Mouse (Mus musculus) intestine, postnatal 0 days (tissue): ENCODE results near the gene Uaca. TPM values are rescaled to one million over a fixed set of nuclear protein-coding genes. Genes with fewer than 3 reads are reported as not detected.
A peak's percentile ranks its signal among the peaks of the same experiment; 100 is the strongest.

Source experiments
- ATAC-seq: fragments of 200-750 bp; cut with Nextera tagmentation; 2 replicates; pipeline ENCODE4 v1.8.0; 2017; ENCODE audit warnings: mild to moderate bottlenecking, moderate TSS enrichment, moderate library complexity
- H3K27ac ChIP-seq: fragments of 300-500 bp; sonication (generic); 2 replicates; pipeline ENCODE4 v1.5.1; 2014; ENCODE audit warnings: mild to moderate bottlenecking, low read depth, low read length, moderate library complexity
- H3K27me3 ChIP-seq: fragments of 300-500 bp; sonication (generic); replicated peaks from 2 replicates; pipeline ENCODE4 v1.6.1; 2014; ENCODE audit warnings: low read length, mixed read lengths; ENCODE audit not compliant: control insufficient read depth, insufficient read depth
- H3K36me3 ChIP-seq: fragments of 300-500 bp; sonication (generic); 2 replicates; pipeline ENCODE4 v1.6.1; 2014; ENCODE audit warnings: mild to moderate bottlenecking, moderate library complexity; ENCODE audit not compliant: control insufficient read depth, insufficient read depth
- H3K4me1 ChIP-seq: fragments of 300-500 bp; sonication (generic); replicated peaks from 2 replicates; pipeline ENCODE4 v1.6.1; 2014; ENCODE audit warnings: antibody characterized with exemption, low read length, mixed read lengths; ENCODE audit not compliant: control insufficient read depth, insufficient read depth
- H3K4me2 ChIP-seq: fragments of 300-500 bp; sonication (generic); replicated peaks from 2 replicates; pipeline ENCODE4 v1.6.1; 2014; ENCODE audit warnings: low read depth, mild to moderate bottlenecking, moderate library complexity
- H3K4me3 ChIP-seq: fragments of 300-500 bp; sonication (generic); 2 replicates; pipeline ENCODE4 v1.5.1; 2014; ENCODE audit warnings: low read depth, low read length
- H3K9ac ChIP-seq: fragments of 300-500 bp; sonication (generic); 2 replicates; pipeline ENCODE4 v1.6.1; 2014; ENCODE audit warnings: mild to moderate bottlenecking, low read depth, low read length
- H3K9me3 ChIP-seq: fragments of 300-500 bp; sonication (generic); 2 replicates; pipeline ENCODE4 v1.6.1; 2016; ENCODE audit warnings: mixed run types; ENCODE audit not compliant: control insufficient read depth
- CTCF ChIP-seq: sonication (generic); IDR thresholded peaks from 2 replicates; pipeline ENCODE4 v1.5.1; 2016; ENCODE audit warnings: low read depth, mild to moderate bottlenecking, control low read depth, antibody characterized with exemption, moderate library complexity
- WGBS: fragments of 180-500 bp; shearing (Covaris S2); extraction: QIAGEN DNeasy Blood & Tissue Kit; methylation state at CpG from one replicate; pipeline ENCODE4 v1.1.7; 2014; 5-methylcytosine and 5-hydroxymethylcytosine counted together
- polyA plus RNA-seq: library from polyadenylated mRNA; unstranded; fragments of >200 nt; fragmentation: Nextera tagmentation; extraction: Ambion mirVana; gene quantifications from 2 replicates; pipeline ENCODE4 v1.2.1, GENCODE M21; 2015

The Uaca gene
- polyA plus RNA-seq, 1 experiment from 2014 or later = 34.6 TPM

DNA sequence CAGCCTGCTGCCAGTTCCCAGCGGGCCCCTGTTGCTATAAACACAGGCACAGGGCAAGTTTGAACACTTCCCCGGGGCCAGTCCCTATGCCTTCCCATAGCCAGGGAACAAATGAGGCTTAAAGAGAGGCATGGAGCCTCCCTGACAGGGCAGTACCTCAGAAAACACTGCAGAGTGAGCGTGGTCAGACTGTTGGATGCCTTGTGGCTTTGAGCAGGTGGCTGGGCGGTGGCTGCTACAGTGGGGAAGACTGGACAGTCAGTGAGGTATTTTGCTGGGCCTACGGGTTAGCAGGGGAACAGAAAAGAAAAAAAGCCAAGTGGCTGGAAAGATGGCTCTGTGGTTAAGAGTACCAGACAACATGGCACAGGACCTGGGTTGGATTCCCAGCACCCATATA is 43.2 kb upstream of the Uaca start:
- H3K4me1 ChIP-seq = 0 out of 2 replicates have a peak, but pooled peaks cover 3% of the 10 kb centered on the region
- no peaks in the 10 kb centered on the region for H3K36me3 ChIP-seq
- H3K27me3 ChIP-seq = no peaks in the 10 kb centered on the region
- H3K4me2 ChIP-seq = no peak overlapping the region
- TF ChIP-seq CTCF = no peak
- H3K9me3 ChIP-seq = no peaks in the 10 kb centered on the region
- H3K4me3 ChIP-seq = no peak overlapping the region
- no peak overlapping the region for H3K9ac ChIP-seq
- no peak for ATAC-seq
- WGBS = 90% methylated on average over 5 of the region's 5 CpGs
- no peak overlapping the region for H3K27ac ChIP-seq

DNA sequence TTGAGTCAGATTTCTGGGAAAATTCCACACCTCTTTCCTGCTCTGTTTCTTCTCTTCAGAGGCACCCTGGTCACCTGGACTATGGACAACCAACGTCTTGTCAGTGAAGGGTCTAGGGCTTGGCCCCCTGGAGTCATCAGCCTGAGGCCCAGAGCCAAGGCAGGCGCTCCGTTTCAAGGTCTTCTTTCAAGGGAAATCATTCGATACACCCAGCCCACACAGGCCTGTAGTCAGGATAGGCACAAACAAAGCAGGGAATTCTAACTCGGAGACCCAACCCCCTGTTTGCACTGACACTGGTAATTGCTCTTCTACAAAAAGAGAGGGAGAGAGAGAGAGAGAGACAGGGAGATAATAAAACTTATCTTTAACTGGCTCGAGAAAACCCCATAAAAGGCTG is 42.4 kb upstream of the Uaca start:
- WGBS = 22% methylated on average over 6 of the region's 6 CpGs

DNA sequence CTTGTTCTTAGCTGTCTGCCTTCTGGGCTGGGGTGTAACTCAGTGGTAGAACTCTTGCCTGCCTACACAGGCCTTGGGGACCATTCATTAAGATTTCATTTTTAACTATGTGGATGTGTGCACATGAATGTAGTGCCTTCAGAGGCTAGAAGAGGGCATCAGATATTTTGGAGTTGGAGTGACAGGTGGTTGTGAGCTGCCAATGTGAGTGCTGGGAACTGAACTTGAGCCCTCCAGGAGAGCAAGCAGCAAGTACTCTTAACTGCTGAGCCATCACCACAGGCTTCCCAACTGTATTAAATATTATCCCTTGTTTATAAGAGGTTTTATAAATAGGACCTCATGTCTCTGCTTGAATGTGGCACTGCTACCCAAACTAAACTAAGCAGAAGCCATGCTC is 41.7 kb upstream of the Uaca start:
- H3K9ac ChIP-seq = no peak overlapping the region
- H3K9me3 ChIP-seq = no peaks in the 10 kb centered on the region
- no peak overlapping the region for H3K4me2 ChIP-seq
- no peaks in the 10 kb centered on the region for H3K27me3 ChIP-seq
- no peaks in the 10 kb centered on the region for H3K36me3 ChIP-seq
- H3K4me1 ChIP-seq = 0 out of 2 replicates have a peak, but pooled peaks cover 7% of the 10 kb centered on the region
- no peak overlapping the region for H3K27ac ChIP-seq
- no peak for ATAC-seq
- TF ChIP-seq CTCF = no peak
- no peak overlapping the region for H3K4me3 ChIP-seq

More for the DNA sequence above, 42.4 kb upstream of the Uaca start:
- no peak for TF ChIP-seq CTCF
- Histone ChIP-seq H3K4me1 (0 out of 2 replicates have a peak, but pooled peaks cover 7% of the 10 kb centered on the region), H3K27me3 (no peaks in the 10 kb centered on the region), H3K36me3 (no peaks in the 10 kb centered on the region), H3K4me3 (no peak overlapping the region), H3K9ac (no peak overlapping the region), H3K4me2 (no peak overlapping the region), H3K9me3 (no peaks in the 10 kb centered on the region), H3K27ac (no peak overlapping the region)
- ATAC-seq = peak; percentile 29; the same call in 1 of the 2 replicates

DNA sequence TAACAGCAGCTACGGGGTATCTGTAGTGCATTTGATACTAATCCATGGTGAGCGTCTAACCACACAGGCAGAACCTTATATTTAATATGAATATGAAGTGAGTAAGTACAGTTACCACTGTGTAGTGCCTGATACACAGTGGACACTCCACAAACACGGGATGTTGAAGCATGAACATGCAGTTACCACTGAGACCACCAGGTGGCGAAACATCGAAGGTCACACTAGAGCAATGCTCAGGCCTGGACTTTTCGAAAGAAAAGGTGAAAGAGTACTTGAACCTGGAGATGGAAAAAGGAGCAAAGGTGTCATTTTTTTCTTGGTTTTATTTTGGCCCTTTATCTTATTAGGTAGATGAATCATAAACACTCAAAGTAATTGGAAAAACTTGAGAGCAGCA is 38.1 kb upstream of the Uaca start:
- no peak overlapping the region for H3K9ac ChIP-seq
- no peaks in the 10 kb centered on the region for H3K9me3 ChIP-seq
- no peaks in the 10 kb centered on the region for H3K27me3 ChIP-seq
- ATAC-seq = peak; percentile 39; the same call in 1 of the 2 replicates
- H3K4me1 ChIP-seq = 0 out of 2 replicates have a peak, but pooled peaks cover 4% of the 10 kb centered on the region
- no peaks in the 10 kb centered on the region for H3K36me3 ChIP-seq
- no peak overlapping the region for H3K4me3 ChIP-seq
- TF ChIP-seq CTCF = peak; percentile 88
- no peak overlapping the region for H3K27ac ChIP-seq
- WGBS = 40% methylated on average over 6 of the region's 6 CpGs
- no peak overlapping the region for H3K4me2 ChIP-seq

DNA sequence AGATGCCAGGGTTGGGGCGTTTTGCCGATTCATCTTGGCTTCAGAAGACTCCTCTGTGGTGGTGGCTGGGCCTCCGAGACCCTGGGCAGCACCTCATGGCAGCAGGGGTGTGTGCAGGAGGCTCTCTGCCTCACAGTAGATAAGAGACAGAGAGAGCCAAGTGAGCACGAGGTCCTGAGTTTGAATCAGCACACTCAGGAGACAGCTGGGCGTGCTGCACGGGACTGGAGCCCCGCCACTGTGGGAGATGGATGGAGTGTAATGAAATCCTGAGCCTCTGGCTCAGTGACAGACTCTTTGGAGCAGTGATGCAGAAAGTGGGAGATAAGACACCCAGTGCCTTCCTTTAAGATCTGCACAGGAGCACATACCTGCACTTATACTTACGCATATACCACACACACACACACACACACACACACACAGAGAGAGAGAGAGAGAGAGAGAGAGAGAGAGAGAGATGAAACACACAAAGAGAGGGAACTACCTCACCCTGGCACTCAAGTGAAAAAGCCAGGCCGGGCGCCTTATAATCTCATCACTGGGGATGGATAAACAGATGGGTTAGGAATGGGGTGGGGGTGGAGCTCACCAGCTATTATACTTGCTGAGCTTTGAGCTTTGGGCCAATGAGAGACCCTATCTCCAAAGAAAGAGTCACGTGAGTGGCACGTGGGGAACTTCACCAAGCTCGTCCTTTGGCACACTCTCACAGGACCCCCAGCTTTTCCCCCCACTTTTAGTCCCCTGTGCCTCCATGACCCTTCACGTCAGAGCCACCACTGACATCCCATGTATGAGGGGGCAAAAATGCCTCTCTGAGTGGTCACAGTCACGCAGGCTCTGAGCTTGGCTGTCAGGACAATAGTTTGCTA is 37.2 kb upstream of the Uaca start:
- H3K4me2 ChIP-seq = no peak overlapping the region
- no peaks in the 10 kb centered on the region for H3K36me3 ChIP-seq
- no peak overlapping the region for H3K9ac ChIP-seq
- H3K27ac ChIP-seq = no peak overlapping the region
- 68% methylated on average over 15 of the region's 15 CpGs for WGBS
- H3K4me1 ChIP-seq = 0 out of 2 replicates have a peak, but pooled peaks cover 4% of the 10 kb centered on the region
- no peak overlapping the region for H3K4me3 ChIP-seq
- H3K9me3 ChIP-seq = no peaks in the 10 kb centered on the region
- TF ChIP-seq CTCF = no peak
- ATAC-seq = no peak
- H3K27me3 ChIP-seq = no peaks in the 10 kb centered on the region

DNA sequence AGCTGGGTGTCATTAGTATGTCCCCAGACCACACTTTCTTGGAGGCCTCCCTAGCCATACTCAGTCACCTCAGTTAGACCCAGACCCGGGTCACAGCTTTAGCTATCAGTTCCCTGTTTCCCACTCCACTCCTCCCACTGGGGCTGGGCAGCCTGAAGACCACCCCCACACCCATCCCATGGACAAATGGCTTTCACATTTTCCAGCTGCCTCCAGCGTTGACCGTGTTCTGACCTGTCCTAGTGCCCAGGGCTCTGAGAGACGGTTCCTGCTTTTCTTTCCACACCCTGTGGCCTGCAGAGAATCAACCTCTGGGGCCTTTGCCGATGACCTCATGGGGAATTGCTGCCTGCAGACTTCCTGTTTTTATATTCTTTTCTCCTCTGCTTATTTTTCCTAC is 36.5 kb upstream of the Uaca start:
- 29% methylated on average over 5 of the region's 5 CpGs for WGBS
- Histone ChIP-seq H3K4me3 (no peak overlapping the region), H3K4me2 (no peak overlapping the region), H3K9me3 (no peaks in the 10 kb centered on the region), H3K27me3 (no peaks in the 10 kb centered on the region), H3K9ac (no peak overlapping the region), H3K27ac (no peak overlapping the region; the same call in 1 of the 2 replicates), H3K36me3 (no peaks in the 10 kb centered on the region), H3K4me1 (0 out of 2 replicates have a peak, but pooled peaks cover 4% of the 10 kb centered on the region)
- ATAC-seq = peak; percentile 25; the same call in 1 of the 2 replicates
- no peak for TF ChIP-seq CTCF
